Comparison of ENCODE assay signal across 26 mouse cellular contexts in the genomic region with DNA sequence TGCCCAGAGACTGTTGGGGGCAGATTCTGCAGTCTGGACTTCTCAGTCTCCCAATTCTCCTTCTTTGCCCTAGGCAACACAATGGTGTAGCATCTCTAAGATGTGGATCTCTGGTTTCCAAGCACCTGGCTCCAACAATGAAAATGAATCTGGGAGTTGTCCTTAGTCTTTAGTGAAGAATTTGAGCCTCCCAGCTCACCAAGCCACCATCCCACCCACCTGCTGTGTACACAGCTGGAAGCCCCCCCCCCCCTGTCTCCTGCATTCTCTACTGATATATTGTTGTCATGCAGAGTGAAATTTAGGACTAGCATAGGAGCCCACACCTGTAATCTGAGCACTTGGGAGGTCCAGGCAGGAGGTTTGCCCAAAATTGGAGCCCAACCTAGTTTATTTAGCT.
"Had no signal": no experiment of that assay in that cellular context is flagged by ENCODE, and none has a peak within 500 bp of the region (broad histone marks: within the 10 kb centered on the region; RNA-seq: fewer than 3 reads in every experiment).

No protein-coding gene starts in this region.

- H3K4me1 ChIP-seq: hindbrain, embryonic 12.5 days; intestine, embryonic 15.5 days had no signal

- H3K9me3 ChIP-seq: heart, embryonic 10.5 days; heart, embryonic 12.5 days; hindbrain, embryonic 10.5 days; hindbrain, embryonic 12.5 days; intestine, embryonic 15.5 days; kidney, embryonic 15.5 days; limb, embryonic 10.5 days; limb, embryonic 12.5 days had no signal

- H3K27me3 ChIP-seq: hindbrain, embryonic 12.5 days; intestine, embryonic 15.5 days; kidney, embryonic 15.5 days; limb, embryonic 12.5 days had no signal

- DNase-seq: gastrocnemius, postnatal 14 days; gastrocnemius, postnatal 36 days; heart, adult 18-20 months; heart, postnatal 10 days; heart, postnatal 4 days; kidney, adult 18-20 months; kidney, adult 8-10 months; kidney, postnatal 10 days; kidney, postnatal 4 days; liver had no signal

- ATAC-seq: hindbrain, embryonic 16.5 days; inflammation-experienced regulatory T-cells, adult 6 months; intestine, embryonic 15.5 days; intestine, postnatal 0 days had no signal

- H3K4me2 ChIP-seq: heart, embryonic 12.5 days; hindbrain, embryonic 12.5 days; hindbrain, embryonic 14.5 days; intestine, embryonic 15.5 days; kidney, embryonic 15.5 days; limb, embryonic 12.5 days; liver, embryonic 11.5 days had no signal

- H3K27ac ChIP-seq: heart, embryonic 10.5 days; hindbrain, embryonic 10.5 days; hindbrain, embryonic 12.5 days; hindbrain, embryonic 14.5 days; intestine, embryonic 15.5 days; kidney, embryonic 15.5 days; layer of hippocampus, adult 2 months; left cerebral cortex, adult 2 months; limb, embryonic 12.5 days; liver, embryonic 14.5 days had no signal

- H3K36me3 ChIP-seq: heart, embryonic 10.5 days; heart, embryonic 12.5 days; hindbrain, embryonic 10.5 days; hindbrain, embryonic 12.5 days; intestine, embryonic 15.5 days; kidney, embryonic 15.5 days; limb, embryonic 10.5 days; limb, embryonic 12.5 days had no signal

- H3K9ac ChIP-seq: heart, embryonic 12.5 days; hindbrain, embryonic 12.5 days; hindbrain, embryonic 14.5 days; intestine, embryonic 15.5 days; kidney, embryonic 15.5 days; limb, embryonic 12.5 days; liver, embryonic 14.5 days had no signal

- H3K4me3 ChIP-seq: heart, embryonic 10.5 days; heart, embryonic 12.5 days; hindbrain, embryonic 10.5 days; hindbrain, embryonic 12.5 days; intestine, embryonic 15.5 days; kidney, embryonic 15.5 days; layer of hippocampus, adult 2 months; left cerebral cortex, adult 2 months; limb, embryonic 10.5 days; limb, embryonic 12.5 days had no signal
